Mouse (Mus musculus) embryo, embryonic 11.5 days (tissue): ENCODE data around the gene Gm10320.

Source experiments
- DNase-seq: peaks from one replicate; pipeline ENCODE4 v3.0.0-alpha.2; 2012; ENCODE audit warnings: low read depth, low spot score

Gene Gm10320

GRCm38 (mm10) chr13:98503601-98504000, 11.8 kb upstream of the Gm10320 start:
- DNase-seq = no peak

- no peak for DNase-seq
These were observed 11.1 kb upstream of the Gm10320 start for GRCm38 (mm10) chr13:98502813-98503341.

- DNase-seq = no peak
These were observed 10.5 kb upstream of the Gm10320 start for GRCm38 (mm10) chr13:98502236-98502812.

- no peak for DNase-seq
These were observed 9.5 kb upstream of the Gm10320 start for GRCm38 (mm10) chr13:98501321-98501720.

- no peak for DNase-seq
These were observed 8.8 kb upstream of the Gm10320 start for GRCm38 (mm10) chr13:98500471-98501125.

- no peak for DNase-seq
These were observed 6.8 kb upstream of the Gm10320 start for GRCm38 (mm10) chr13:98498561-98498960.

- DNase-seq = no peak
These were observed 6.3 kb upstream of the Gm10320 start for GRCm38 (mm10) chr13:98498080-98498479.

GRCm38 (mm10) chr13:98496917-98497870, 5.4 kb upstream of the Gm10320 start:
- no peak for DNase-seq

GRCm38 (mm10) chr13:98494492-98495064, 2.8 kb upstream of the Gm10320 start:
- DNase-seq = no peak

GRCm38 (mm10) chr13:98492569-98493255, 911 bp upstream of the Gm10320 start:
- DNase-seq = no peak

GRCm38 (mm10) chr13:98486726-98487125, 5.1 kb downstream of the Gm10320 start:
- no peak for DNase-seq

- no peak for DNase-seq
These were observed 5.6 kb downstream of the Gm10320 start for GRCm38 (mm10) chr13:98486161-98486560.

- no peak for DNase-seq
These were observed 6.4 kb downstream of the Gm10320 start for GRCm38 (mm10) chr13:98485440-98485839.

GRCm38 (mm10) chr13:98477991-98478390, 13.8 kb downstream of the Gm10320 start:
- no peak for DNase-seq

- DNase-seq = no peak
These were observed 14.8 kb downstream of the Gm10320 start for GRCm38 (mm10) chr13:98476839-98477495.

- DNase-seq = no peak
These were observed 15.5 kb downstream of the Gm10320 start for GRCm38 (mm10) chr13:98476175-98476838.

- no peak for DNase-seq
These were observed 16.1 kb downstream of the Gm10320 start for GRCm38 (mm10) chr13:98475681-98476080.

GRCm38 (mm10) chr13:98473034-98473433, 18.8 kb downstream of the Gm10320 start:
- no peak for DNase-seq

GRCm38 (mm10) chr13:98471756-98472155, 20.0 kb downstream of the Gm10320 start:
- DNase-seq = no peak

- no peak for DNase-seq
These were observed 21.5 kb downstream of the Gm10320 start for GRCm38 (mm10) chr13:98470321-98470720.
